ENCODE assay signal across 25 mouse cellular contexts in the genomic region with DNA sequence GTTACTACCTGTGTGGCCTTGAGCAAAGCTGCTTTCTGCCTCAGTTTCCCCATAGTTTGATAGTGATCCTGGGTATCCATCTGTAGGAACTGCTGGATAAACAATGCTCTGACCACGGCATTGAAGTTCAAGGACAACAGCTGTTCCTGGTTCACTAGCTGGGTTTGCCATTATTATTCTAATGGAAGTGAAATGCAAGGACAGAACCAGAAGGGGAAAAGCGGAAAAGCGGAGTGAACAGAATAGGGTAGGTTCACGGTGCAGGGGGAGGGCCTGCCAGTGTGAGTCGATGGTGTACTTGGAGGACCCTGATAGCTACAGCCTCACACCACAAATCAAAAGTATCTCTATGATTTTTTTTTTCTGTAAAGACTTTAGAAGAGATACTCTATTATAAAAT.
"Had no signal": no experiment of that assay in that cellular context is flagged by ENCODE, and none has a peak within 500 bp of the region (broad histone marks: within the 10 kb centered on the region; RNA-seq: fewer than 3 reads in every experiment).

No protein-coding gene starts in this region.

- H3K4me2 ChIP-seq: heart, embryonic 12.5 days; hindbrain, embryonic 12.5 days; hindbrain, embryonic 15.5 days; kidney, embryonic 15.5 days; limb, embryonic 12.5 days; liver, embryonic 12.5 days had no signal

- H3K27ac ChIP-seq: heart, embryonic 10.5 days; hindbrain, embryonic 10.5 days; hindbrain, embryonic 12.5 days; hindbrain, embryonic 15.5 days; hindbrain, postnatal 0 days; kidney, embryonic 15.5 days; kidney, postnatal 0 days; limb, embryonic 10.5 days; limb, embryonic 12.5 days; liver, embryonic 12.5 days had no signal

- H3K9ac ChIP-seq: heart, embryonic 12.5 days; hindbrain, embryonic 12.5 days; hindbrain, embryonic 15.5 days; kidney, embryonic 15.5 days; limb, embryonic 12.5 days; liver, embryonic 12.5 days had no signal

- H3K4me3 ChIP-seq: heart, embryonic 10.5 days; heart, embryonic 12.5 days; hindbrain, embryonic 10.5 days; hindbrain, embryonic 12.5 days; hindbrain, embryonic 15.5 days; kidney, embryonic 15.5 days; limb, embryonic 10.5 days; limb, embryonic 12.5 days; liver, embryonic 12.5 days had no signal

- H3K4me1 ChIP-seq: heart, embryonic 10.5 days; heart, embryonic 12.5 days; hindbrain, embryonic 10.5 days; hindbrain, embryonic 12.5 days; hindbrain, embryonic 15.5 days; kidney, embryonic 15.5 days; limb, embryonic 10.5 days; limb, embryonic 12.5 days; liver, embryonic 12.5 days had no signal

- DNase-seq: gastrocnemius, postnatal 10 days; gastrocnemius, postnatal 25 days; heart, adult 18-20 months; heart, postnatal 10 days; heart, postnatal 4 days; kidney, adult 11 months; kidney, adult 2 months; kidney, adult 9 months; kidney, postnatal 14 days; kidney, postnatal 36 days; layer of hippocampus, adult 9-11 months; layer of hippocampus, postnatal 36 days; liver had no signal

- ATAC-seq: hindbrain, postnatal 0 days; intestine, embryonic 16.5 days; liver, embryonic 12.5 days had no signal

- H3K36me3 ChIP-seq: heart, embryonic 10.5 days; heart, embryonic 12.5 days; hindbrain, embryonic 10.5 days; hindbrain, embryonic 12.5 days; hindbrain, embryonic 15.5 days; kidney, embryonic 15.5 days; limb, embryonic 10.5 days; limb, embryonic 12.5 days; liver, embryonic 12.5 days had no signal

- H3K9me3 ChIP-seq: heart, embryonic 10.5 days; heart, embryonic 12.5 days; hindbrain, embryonic 10.5 days; hindbrain, embryonic 12.5 days; hindbrain, embryonic 15.5 days; kidney, embryonic 15.5 days; limb, embryonic 10.5 days; limb, embryonic 12.5 days; liver, embryonic 12.5 days had no signal
